Mouse (Mus musculus): ENCODE measurements around the gene Tex9.

DNA sequence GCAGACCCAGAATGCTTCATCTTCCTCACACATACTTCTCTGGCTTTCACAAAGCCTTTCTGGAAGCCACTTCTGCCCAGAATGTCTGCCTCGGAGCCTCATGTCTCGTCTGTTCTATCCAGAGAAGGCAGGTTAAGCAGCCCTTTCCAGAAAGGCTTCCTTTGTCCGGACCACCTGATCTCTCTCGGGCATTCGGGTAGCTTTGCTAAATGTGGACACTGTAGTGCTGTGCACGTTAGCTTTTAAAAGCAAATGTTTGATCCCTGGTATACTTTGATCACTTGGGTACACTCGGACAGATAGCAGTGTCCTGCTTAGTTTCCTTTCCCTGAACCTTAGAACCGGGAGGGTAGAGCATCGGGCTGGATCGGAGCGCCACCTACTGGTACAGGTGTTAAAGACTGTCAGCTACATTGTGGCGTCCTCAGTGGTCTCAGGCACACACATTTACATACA is 83.9 kb downstream of the Tex9 start:
- TF ChIP-seq CTCF (IDR thresholded peaks at IDR 0.05) (peak; percentile 91), EP300 (IDR thresholded peaks at IDR 0.05; ENCODE audit: insufficient read depth, low read depth, low read length) (peak; percentile 69; the same call in 1 of the 2 replicates)

Measured in heart, adult 2 months (tissue).